Mouse (Mus musculus): ENCODE results near the gene Spata1. TPM values are rescaled to one million over a fixed set of nuclear protein-coding genes. Genes with fewer than 3 reads are reported as not detected.
A peak's percentile ranks its signal among the peaks of the same experiment; 100 is the strongest.

The Spata1 gene
- polyA plus RNA-seq, 1 experiment from 2014 or later = 6.8 TPM

DNA sequence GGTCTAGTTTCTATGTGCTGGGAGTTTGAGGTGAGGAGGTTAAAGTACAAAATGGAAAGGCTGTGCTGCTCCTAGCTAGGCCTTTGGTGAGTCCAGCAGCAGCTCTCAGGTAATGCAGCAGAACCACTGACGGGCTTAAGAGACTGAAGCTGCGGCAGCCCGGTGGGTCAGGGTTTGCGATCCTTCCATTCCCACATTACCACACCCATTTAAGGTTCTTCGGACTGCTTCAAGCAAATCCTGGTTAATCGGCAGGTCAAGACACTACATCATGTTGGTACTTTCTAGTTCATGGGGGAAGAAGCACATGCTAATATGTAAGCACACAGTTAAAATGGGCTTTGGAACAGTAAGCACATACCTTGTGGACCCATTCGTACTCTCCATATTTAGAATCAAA lies 7.2 kb upstream of the Spata1 start:
- ATAC-seq (ENCODE audit: low FRiP score, low TSS enrichment) = no peak
- H3K27ac ChIP-seq (ENCODE audit: low read depth, low read length) = no peak overlapping the region
- no peak overlapping the region for H3K4me3 ChIP-seq (ENCODE audit: low read length)
- 92% methylated on average over 7 of the region's 7 CpGs for WGBS
- peaks cover 69% of the 10 kb centered on the region for H3K36me3 ChIP-seq (ENCODE audit: control insufficient read depth, insufficient read depth, low read length)
- H3K9me3 ChIP-seq (ENCODE audit: control insufficient read depth, low read length) = no peaks in the 10 kb centered on the region
- no peaks in the 10 kb centered on the region for H3K27me3 ChIP-seq (ENCODE audit: control insufficient read depth, insufficient read depth, low read length)
- no peak overlapping the region for H3K4me2 ChIP-seq (replicated peaks; ENCODE audit: low read depth, low read length)
- no peak overlapping the region for H3K9ac ChIP-seq (ENCODE audit: low read depth, low read length)
- H3K4me1 ChIP-seq (ENCODE audit: control insufficient read depth, insufficient read depth, low read length) = peaks cover 6% of the 10 kb centered on the region; the same call in 1 of the 2 replicates

DNA sequence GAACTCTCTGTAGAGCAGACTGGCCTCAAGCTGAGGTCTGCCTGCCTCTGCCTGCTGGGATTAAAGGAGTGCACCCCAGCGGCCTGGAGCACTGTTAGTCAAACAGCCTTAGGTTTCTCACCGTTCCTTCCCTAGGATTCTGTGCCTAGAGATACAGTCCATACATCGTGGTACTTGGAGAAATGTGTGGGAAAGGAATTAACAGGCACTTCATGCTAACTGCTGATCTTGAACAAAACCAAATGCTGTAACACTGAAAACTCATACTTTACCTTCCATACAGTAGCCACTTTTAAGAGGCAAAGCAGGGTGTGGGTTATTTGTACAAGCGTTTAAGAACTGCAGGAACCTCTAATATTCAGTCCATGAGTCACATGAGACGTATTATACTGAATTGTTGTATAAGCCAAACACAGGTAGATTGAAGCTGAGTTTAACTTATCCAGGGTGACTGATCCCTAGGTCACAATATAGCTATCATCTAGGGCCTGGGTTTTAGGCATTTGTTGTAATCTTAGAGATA lies 2.1 kb upstream of the Spata1 start:
- 58% methylated on average over 5 of the region's 5 CpGs for WGBS

DNA sequence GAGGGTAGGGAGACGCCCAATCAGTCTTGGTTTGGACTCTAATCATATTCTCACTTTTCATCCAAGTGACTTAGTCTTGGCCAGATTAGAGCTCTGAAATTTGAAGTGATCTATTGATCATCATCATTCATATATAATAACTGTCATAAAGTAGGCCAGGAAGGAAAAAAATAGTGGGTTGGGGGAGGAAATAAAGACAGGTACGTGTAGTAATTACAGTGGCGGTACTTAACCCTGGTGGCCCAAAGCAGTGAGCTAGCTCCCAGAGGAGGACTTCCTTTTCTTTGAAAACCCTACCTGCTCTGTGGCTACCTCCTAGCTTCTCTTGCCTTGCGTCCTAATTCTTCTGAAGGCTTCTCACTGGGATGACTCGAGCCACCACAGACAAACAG lies 1.3 kb upstream of the Spata1 start:
- Histone ChIP-seq H3K4me1 (ENCODE audit: control insufficient read depth, insufficient read depth, low read length) (peaks cover 9% of the 10 kb centered on the region; the same call in 1 of the 2 replicates), H3K9me3 (ENCODE audit: control insufficient read depth, low read length) (no peaks in the 10 kb centered on the region), H3K36me3 (ENCODE audit: control insufficient read depth, insufficient read depth, low read length) (peaks cover 21% of the 10 kb centered on the region), H3K27me3 (ENCODE audit: control insufficient read depth, insufficient read depth, low read length) (no peaks in the 10 kb centered on the region), H3K9ac (ENCODE audit: low read depth, low read length) (peak overlapping the region; percentile 82), H3K4me2 (replicated peaks; ENCODE audit: low read depth, low read length) (peak overlapping the region; percentile 72), H3K4me3 (ENCODE audit: low read length) (peak overlapping the region; percentile 80), H3K27ac (ENCODE audit: low read depth, low read length) (no peak overlapping the region; the same call in 1 of the 2 replicates)
- 7% methylated on average over 5 of the region's 5 CpGs for WGBS
- no peak for ATAC-seq (ENCODE audit: low FRiP score, low TSS enrichment)

More for the DNA sequence above, 2.1 kb upstream of the Spata1 start:
- H3K9ac ChIP-seq (ENCODE audit: low read depth, low read length) = peak overlapping the region; percentile 82
- peaks cover 9% of the 10 kb centered on the region; the same call in 1 of the 2 replicates for H3K4me1 ChIP-seq (ENCODE audit: control insufficient read depth, insufficient read depth, low read length)
- H3K27me3 ChIP-seq (ENCODE audit: control insufficient read depth, insufficient read depth, low read length) = no peaks in the 10 kb centered on the region
- H3K4me2 ChIP-seq (replicated peaks; ENCODE audit: low read depth, low read length) = peak overlapping the region; percentile 72
- no peaks in the 10 kb centered on the region for H3K9me3 ChIP-seq (ENCODE audit: control insufficient read depth, low read length)
- H3K4me3 ChIP-seq (ENCODE audit: low read length) = peak overlapping the region; percentile 80
- ATAC-seq (ENCODE audit: low FRiP score, low TSS enrichment) = no peak
- peaks cover 28% of the 10 kb centered on the region for H3K36me3 ChIP-seq (ENCODE audit: control insufficient read depth, insufficient read depth, low read length)
- no peak overlapping the region for H3K27ac ChIP-seq (ENCODE audit: low read depth, low read length)

DNA sequence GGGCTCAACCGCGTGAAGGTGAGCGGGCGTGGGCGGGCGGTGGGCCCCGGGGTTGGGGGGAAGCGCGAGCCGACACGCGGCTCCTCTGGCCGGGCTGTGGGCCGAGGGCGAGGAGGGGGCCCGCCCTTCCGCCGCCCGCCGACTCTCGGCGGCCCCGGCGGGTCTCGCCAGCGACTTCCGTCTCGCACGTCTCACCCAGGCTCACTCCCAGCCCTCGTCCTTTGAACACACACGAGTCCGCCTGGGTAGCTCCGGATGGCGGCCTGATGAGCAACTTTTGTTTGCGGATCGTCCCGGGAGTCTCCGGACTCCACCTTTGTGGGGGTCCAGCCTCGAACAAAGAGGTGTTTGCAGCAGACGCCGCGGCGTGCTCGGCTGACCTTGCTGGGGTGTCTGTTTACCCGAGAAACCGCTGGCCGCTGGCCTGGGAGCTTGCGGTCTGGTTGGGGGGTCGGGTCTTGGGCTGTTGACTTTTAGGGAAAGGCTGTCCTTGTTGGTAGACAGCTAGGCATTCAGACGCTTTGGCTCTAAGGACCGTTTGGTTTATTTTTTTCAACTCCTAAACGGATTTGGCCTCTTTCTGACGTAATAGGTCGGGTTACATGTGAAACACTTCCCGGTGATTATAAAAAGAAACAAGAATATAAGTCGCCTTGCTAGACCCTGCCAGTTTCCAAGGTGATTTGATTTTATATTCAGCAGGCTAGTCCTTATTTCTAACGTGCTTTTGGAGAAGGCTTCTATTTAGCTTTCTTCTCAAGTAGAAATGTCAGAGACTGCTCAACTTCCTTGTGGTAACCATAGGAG lies 653 bp upstream of the Spata1 start:
- Histone ChIP-seq H3K27ac (ENCODE audit: low read depth, low read length) (peak overlapping the region; percentile 89), H3K27me3 (ENCODE audit: control insufficient read depth, insufficient read depth, low read length) (no peaks in the 10 kb centered on the region), H3K36me3 (ENCODE audit: control insufficient read depth, insufficient read depth, low read length) (peaks cover 15% of the 10 kb centered on the region), H3K9me3 (ENCODE audit: control insufficient read depth, low read length) (no peaks in the 10 kb centered on the region), H3K4me2 (replicated peaks; ENCODE audit: low read depth, low read length) (peak overlapping the region; percentile 72), H3K4me1 (ENCODE audit: control insufficient read depth, insufficient read depth, low read length) (peaks cover 9% of the 10 kb centered on the region; the same call in 1 of the 2 replicates), H3K9ac (ENCODE audit: low read depth, low read length) (peak overlapping the region; percentile 82), H3K4me3 (ENCODE audit: low read length) (peak overlapping the region; percentile 80)
- under 1% methylated on average over 54 of the region's 57 CpGs for WGBS
- peak; percentile 83 for ATAC-seq (ENCODE audit: low FRiP score, low TSS enrichment)

DNA sequence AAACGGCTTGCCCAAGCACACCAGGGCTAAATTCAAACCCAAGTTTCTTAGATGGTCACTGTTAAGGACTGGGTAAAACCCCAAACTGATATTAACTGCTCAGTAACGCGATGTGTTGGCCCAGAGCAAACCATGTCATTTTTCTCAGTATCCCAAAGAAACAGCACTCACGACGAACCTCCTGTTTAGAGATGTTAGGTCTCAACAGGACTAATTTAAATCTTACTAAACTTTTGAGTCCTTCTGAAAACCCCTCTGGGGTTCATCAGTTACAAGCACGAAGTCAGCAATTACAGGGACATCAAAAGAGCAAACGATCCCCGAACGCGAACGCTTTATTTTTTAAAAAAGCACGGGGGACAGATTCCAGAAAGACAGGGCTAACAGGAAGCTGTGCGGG lies 564 bp downstream of the Spata1 start:
- no peak for ATAC-seq (ENCODE audit: low FRiP score, low TSS enrichment)
- H3K27ac ChIP-seq (ENCODE audit: low read depth, low read length) = peak overlapping the region; percentile 89
- H3K9ac ChIP-seq (ENCODE audit: low read depth, low read length) = peak overlapping the region; percentile 82
- 2% methylated on average over 13 of the region's 13 CpGs for WGBS
- H3K27me3 ChIP-seq (ENCODE audit: control insufficient read depth, insufficient read depth, low read length) = no peaks in the 10 kb centered on the region
- peaks cover 9% of the 10 kb centered on the region; the same call in 1 of the 2 replicates for H3K4me1 ChIP-seq (ENCODE audit: control insufficient read depth, insufficient read depth, low read length)
- peak overlapping the region; percentile 80 for H3K4me3 ChIP-seq (ENCODE audit: low read length)
- peaks cover 8% of the 10 kb centered on the region for H3K36me3 ChIP-seq (ENCODE audit: control insufficient read depth, insufficient read depth, low read length)
- H3K4me2 ChIP-seq (replicated peaks; ENCODE audit: low read depth, low read length) = peak overlapping the region; percentile 72
- H3K9me3 ChIP-seq (ENCODE audit: control insufficient read depth, low read length) = no peaks in the 10 kb centered on the region

DNA sequence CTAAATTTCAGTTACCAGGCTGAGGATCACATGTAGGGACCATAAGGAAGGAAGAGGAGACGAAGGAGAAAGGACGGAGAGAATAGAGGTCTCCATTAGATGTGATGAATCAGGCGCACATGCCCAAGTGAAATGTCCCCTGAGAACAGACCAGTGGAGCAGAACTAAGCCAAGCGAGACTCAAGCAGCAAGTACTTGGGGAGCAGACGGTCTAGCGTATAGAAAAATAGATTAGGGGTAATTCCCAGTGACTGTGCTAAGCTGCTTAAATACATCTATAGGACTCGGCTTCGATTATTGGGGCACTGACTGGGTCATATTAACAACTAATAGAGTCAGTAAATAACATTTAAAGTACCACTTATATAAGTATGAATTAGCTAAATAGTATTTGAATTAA lies 4.6 kb downstream of the Spata1 start:
- no peak overlapping the region for H3K4me3 ChIP-seq (ENCODE audit: low read length)
- no peak overlapping the region for H3K4me2 ChIP-seq (replicated peaks; ENCODE audit: low read depth, low read length)
- no peak for ATAC-seq (ENCODE audit: low FRiP score, low TSS enrichment)
- H3K4me1 ChIP-seq (ENCODE audit: control insufficient read depth, insufficient read depth, low read length) = no peaks in the 10 kb centered on the region
- no peaks in the 10 kb centered on the region for H3K27me3 ChIP-seq (ENCODE audit: control insufficient read depth, insufficient read depth, low read length)
- H3K9ac ChIP-seq (ENCODE audit: low read depth, low read length) = no peak overlapping the region
- no peak overlapping the region for H3K27ac ChIP-seq (ENCODE audit: low read depth, low read length)
- no peaks in the 10 kb centered on the region for H3K9me3 ChIP-seq (ENCODE audit: control insufficient read depth, low read length)
- H3K36me3 ChIP-seq (ENCODE audit: control insufficient read depth, insufficient read depth, low read length) = no peaks in the 10 kb centered on the region
- 78% methylated on average over 8 of the region's 8 CpGs for WGBS

DNA sequence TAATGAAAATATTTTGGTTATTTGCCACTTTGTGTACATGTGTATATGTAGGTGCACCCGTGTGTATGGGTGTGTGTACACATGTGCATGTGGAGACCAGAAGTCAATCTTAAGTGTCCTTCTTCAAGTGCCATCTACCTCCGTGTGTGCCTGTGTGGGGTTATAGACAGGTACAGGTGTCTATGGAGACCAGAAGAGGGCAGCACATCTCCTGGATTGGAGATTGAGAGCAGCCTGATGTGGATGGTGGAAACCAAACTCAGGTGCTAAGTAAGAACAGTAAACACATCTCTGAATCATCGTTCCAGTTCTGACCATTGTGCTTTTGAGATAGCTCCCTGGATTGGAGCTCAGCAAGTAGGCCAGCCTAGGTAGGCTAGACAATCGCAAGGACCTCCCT lies 13.1 kb downstream of the Spata1 start:
- Histone ChIP-seq H3K4me1 (ENCODE audit: control insufficient read depth, insufficient read depth, low read length) (no peaks in the 10 kb centered on the region), H3K36me3 (ENCODE audit: control insufficient read depth, insufficient read depth, low read length) (no peaks in the 10 kb centered on the region), H3K9ac (ENCODE audit: low read depth, low read length) (no peak overlapping the region), H3K27ac (ENCODE audit: low read depth, low read length) (no peak overlapping the region), H3K4me3 (ENCODE audit: low read length) (no peak overlapping the region), H3K27me3 (ENCODE audit: control insufficient read depth, insufficient read depth, low read length) (no peaks in the 10 kb centered on the region), H3K4me2 (replicated peaks; ENCODE audit: low read depth, low read length) (no peak overlapping the region), H3K9me3 (ENCODE audit: control insufficient read depth, low read length) (no peaks in the 10 kb centered on the region)
- no peak for ATAC-seq (ENCODE audit: low FRiP score, low TSS enrichment)
- 86% methylated on average over 4 of the region's 4 CpGs for WGBS

DNA sequence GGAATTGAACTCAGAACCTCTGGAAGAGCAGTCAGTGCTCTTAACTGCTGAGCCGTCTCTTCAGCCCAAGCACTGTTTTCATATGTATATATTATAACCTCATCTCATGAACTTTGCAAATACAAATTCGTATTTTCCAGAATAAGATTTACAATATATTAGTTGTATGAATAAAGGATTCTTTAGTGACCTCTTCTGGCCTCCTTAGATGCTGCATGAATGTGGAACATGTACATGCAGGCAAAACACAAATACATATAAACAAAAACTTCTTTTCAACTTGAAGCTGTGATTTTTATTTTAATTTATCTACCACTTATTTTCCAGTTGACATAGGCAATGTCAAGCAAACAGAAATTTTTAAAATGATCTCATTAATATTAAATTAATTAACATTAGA lies 17.5 kb downstream of the Spata1 start:
- H3K4me2 ChIP-seq (replicated peaks; ENCODE audit: low read depth, low read length) = no peak overlapping the region
- no peaks in the 10 kb centered on the region for H3K4me1 ChIP-seq (ENCODE audit: control insufficient read depth, insufficient read depth, low read length)
- H3K27me3 ChIP-seq (ENCODE audit: control insufficient read depth, insufficient read depth, low read length) = no peaks in the 10 kb centered on the region
- no peak overlapping the region for H3K4me3 ChIP-seq (ENCODE audit: low read length)
- WGBS = 61% methylated on average over 2 of the region's 2 CpGs
- H3K9ac ChIP-seq (ENCODE audit: low read depth, low read length) = no peak overlapping the region
- H3K36me3 ChIP-seq (ENCODE audit: control insufficient read depth, insufficient read depth, low read length) = no peaks in the 10 kb centered on the region
- H3K9me3 ChIP-seq (ENCODE audit: control insufficient read depth, low read length) = no peaks in the 10 kb centered on the region
- ATAC-seq (ENCODE audit: low FRiP score, low TSS enrichment) = no peak
- H3K27ac ChIP-seq (ENCODE audit: low read depth, low read length) = no peak overlapping the region

DNA sequence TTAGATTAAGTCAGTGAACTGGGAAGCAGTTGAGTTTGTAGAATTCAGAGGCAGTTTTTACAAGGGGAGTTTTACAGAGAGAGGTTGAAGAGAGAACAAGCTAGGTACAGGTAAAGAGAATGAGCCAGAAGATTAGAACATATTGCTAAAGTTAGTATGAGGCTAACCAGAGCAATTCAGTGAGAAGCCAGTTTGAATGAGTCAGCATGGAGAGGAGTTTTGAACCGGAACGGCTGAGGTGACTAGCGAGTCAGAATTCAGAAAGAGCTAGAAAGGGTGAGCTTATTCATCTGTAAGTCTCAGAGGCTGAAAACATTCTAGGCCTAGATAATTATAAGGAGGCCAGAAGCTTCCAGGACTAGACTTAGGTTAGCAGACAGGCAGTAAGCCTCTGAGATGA lies 25.1 kb downstream of the Spata1 start:
- WGBS = 86% methylated on average over 3 of the region's 3 CpGs
- ATAC-seq (ENCODE audit: low FRiP score, low TSS enrichment) = no peak

More for the DNA sequence above, 25.1 kb downstream of the Spata1 start:
- no peak overlapping the region for H3K9ac ChIP-seq (ENCODE audit: low read depth, low read length)
- H3K36me3 ChIP-seq (ENCODE audit: control insufficient read depth, insufficient read depth, low read length) = no peaks in the 10 kb centered on the region
- no peak overlapping the region for H3K4me2 ChIP-seq (replicated peaks; ENCODE audit: low read depth, low read length)
- H3K9me3 ChIP-seq (ENCODE audit: control insufficient read depth, low read length) = no peaks in the 10 kb centered on the region
- H3K27ac ChIP-seq (ENCODE audit: low read depth, low read length) = no peak overlapping the region
- no peaks in the 10 kb centered on the region for H3K4me1 ChIP-seq (ENCODE audit: control insufficient read depth, insufficient read depth, low read length)
- no peak overlapping the region for H3K4me3 ChIP-seq (ENCODE audit: low read length)
- no peaks in the 10 kb centered on the region for H3K27me3 ChIP-seq (ENCODE audit: control insufficient read depth, insufficient read depth, low read length)
